Mouse (Mus musculus) intestine, postnatal 0 days (tissue): ENCODE data around the gene Tmem200a. TPM values are rescaled to one million over a fixed set of nuclear protein-coding genes. Genes with fewer than 3 reads are reported as not detected.
A peak's percentile ranks its signal among the peaks of the same experiment; 100 is the strongest.

Experiments used
- ATAC-seq: fragments of 200-750 bp; cut with Nextera tagmentation; 2 replicates; pipeline ENCODE4 v1.8.0; 2017; ENCODE audit warnings: mild to moderate bottlenecking, moderate TSS enrichment, moderate library complexity
- H3K27ac ChIP-seq: fragments of 300-500 bp; sonication (generic); 2 replicates; pipeline ENCODE4 v1.5.1; 2014; ENCODE audit warnings: mild to moderate bottlenecking, low read depth, low read length, moderate library complexity
- H3K27me3 ChIP-seq: fragments of 300-500 bp; sonication (generic); replicated peaks from 2 replicates; pipeline ENCODE4 v1.6.1; 2014; ENCODE audit warnings: low read length, mixed read lengths; ENCODE audit not compliant: control insufficient read depth, insufficient read depth
- H3K36me3 ChIP-seq: fragments of 300-500 bp; sonication (generic); 2 replicates; pipeline ENCODE4 v1.6.1; 2014; ENCODE audit warnings: mild to moderate bottlenecking, moderate library complexity; ENCODE audit not compliant: control insufficient read depth, insufficient read depth
- H3K4me1 ChIP-seq: fragments of 300-500 bp; sonication (generic); replicated peaks from 2 replicates; pipeline ENCODE4 v1.6.1; 2014; ENCODE audit warnings: antibody characterized with exemption, low read length, mixed read lengths; ENCODE audit not compliant: control insufficient read depth, insufficient read depth
- H3K4me2 ChIP-seq: fragments of 300-500 bp; sonication (generic); replicated peaks from 2 replicates; pipeline ENCODE4 v1.6.1; 2014; ENCODE audit warnings: low read depth, mild to moderate bottlenecking, moderate library complexity
- H3K4me3 ChIP-seq: fragments of 300-500 bp; sonication (generic); 2 replicates; pipeline ENCODE4 v1.5.1; 2014; ENCODE audit warnings: low read depth, low read length
- H3K9ac ChIP-seq: fragments of 300-500 bp; sonication (generic); 2 replicates; pipeline ENCODE4 v1.6.1; 2014; ENCODE audit warnings: mild to moderate bottlenecking, low read depth, low read length
- H3K9me3 ChIP-seq: fragments of 300-500 bp; sonication (generic); 2 replicates; pipeline ENCODE4 v1.6.1; 2016; ENCODE audit warnings: mixed run types; ENCODE audit not compliant: control insufficient read depth
- CTCF ChIP-seq: sonication (generic); IDR thresholded peaks from 2 replicates; pipeline ENCODE4 v1.5.1; 2016; ENCODE audit warnings: low read depth, mild to moderate bottlenecking, control low read depth, antibody characterized with exemption, moderate library complexity
- WGBS: fragments of 180-500 bp; shearing (Covaris S2); extraction: QIAGEN DNeasy Blood & Tissue Kit; methylation state at CpG from one replicate; pipeline ENCODE4 v1.1.7; 2014; 5-methylcytosine and 5-hydroxymethylcytosine counted together
- polyA plus RNA-seq: library from polyadenylated mRNA; unstranded; fragments of >200 nt; fragmentation: Nextera tagmentation; extraction: Ambion mirVana; gene quantifications from 2 replicates; pipeline ENCODE4 v1.2.1, GENCODE M21; 2015

Tmem200a gene
- polyA plus RNA-seq, 1 experiment from 2014 or later: 2.9 TPM

DNA sequence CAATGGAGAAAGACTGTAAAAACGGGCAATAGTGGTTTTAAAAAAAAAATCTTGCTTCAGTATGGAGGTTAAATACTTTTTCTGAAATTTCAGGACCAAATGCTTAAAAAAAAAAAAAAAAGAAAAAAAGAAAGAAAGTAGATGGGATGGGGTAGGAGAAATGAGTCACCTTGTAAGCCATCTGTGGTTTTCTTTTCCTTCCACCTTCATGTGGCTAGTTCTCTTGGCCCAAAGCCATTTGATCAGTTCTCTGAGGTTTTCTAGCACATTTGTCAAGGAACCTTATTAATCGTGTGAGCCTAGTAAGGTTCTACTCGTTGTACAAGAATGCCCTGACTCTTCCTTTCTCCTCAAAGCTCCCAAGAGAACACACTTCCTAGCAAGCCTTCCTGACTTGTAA is 826 bp upstream of the Tmem200a start:
- TF ChIP-seq CTCF: no peak
- ATAC-seq: no peak
- no peak overlapping the region for H3K27ac ChIP-seq
- 76% methylated on average over 3 of the region's 3 CpGs for WGBS
- H3K9ac ChIP-seq: no peak overlapping the region
- no peak overlapping the region for H3K4me3 ChIP-seq
- H3K4me2 ChIP-seq: no peak overlapping the region
- H3K36me3 ChIP-seq: no peaks in the 10 kb centered on the region
- H3K9me3 ChIP-seq: no peaks in the 10 kb centered on the region
- H3K27me3 ChIP-seq: peaks cover 15% of the 10 kb centered on the region
- no peaks in the 10 kb centered on the region for H3K4me1 ChIP-seq

DNA sequence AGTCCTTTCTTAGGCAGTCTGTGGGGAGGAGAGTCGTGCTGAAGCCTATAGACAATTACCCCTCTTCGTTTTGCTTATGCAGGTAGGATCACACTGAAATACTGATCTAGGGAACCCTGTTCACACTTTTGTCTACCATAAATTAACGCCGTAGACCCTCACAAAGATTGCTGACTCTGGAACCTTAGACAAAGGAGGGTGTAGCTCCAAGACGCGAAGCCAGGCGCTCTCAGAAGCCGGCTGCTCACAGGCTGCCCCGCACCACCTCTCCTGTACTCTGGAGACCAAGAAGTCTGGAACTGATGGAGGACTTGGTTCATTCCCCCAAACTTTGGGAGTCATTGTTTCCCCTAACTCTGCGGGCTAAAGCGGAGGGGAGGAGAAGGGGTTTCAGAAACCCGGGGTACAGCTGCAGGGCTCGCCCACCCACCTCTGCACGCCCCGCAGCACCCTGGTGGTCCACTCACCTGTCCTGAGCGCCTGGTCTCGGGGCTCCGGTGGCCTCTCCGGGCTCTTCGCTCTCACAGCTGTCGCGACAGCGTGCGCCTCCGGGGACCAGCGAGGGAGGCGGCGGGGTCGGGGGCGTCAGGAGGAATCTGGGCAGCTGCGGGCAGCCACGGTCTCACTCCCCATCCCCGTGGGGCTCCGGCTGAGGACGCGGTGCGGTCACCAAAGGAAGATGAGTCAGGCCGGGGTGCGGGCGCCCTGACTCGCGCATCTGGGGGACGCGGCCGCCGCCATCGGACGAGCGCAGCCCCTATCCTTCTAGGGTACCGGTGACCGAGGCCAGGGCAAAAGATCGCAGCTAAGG is 976 bp downstream of the Tmem200a start, which contains the start of gene Gm9767:
Gm9767 (plus strand) TSS at position 585 of the 811 bp plus-strand sequence.
- Histone ChIP-seq H3K4me1 (no peaks in the 10 kb centered on the region), H3K27me3 (peaks cover 15% of the 10 kb centered on the region), H3K9me3 (no peaks in the 10 kb centered on the region), H3K9ac (peak within 1 kb of the TSS; percentile 31; the same call in 1 of the 2 replicates), H3K36me3 (no peaks in the 10 kb centered on the region), H3K27ac (no peak within 1 kb of the TSS), H3K4me2 (peak within 1 kb of the TSS; percentile 95), H3K4me3 (peak within 1 kb of the TSS; percentile 58)
- 2% methylated on average over 50 of the region's 52 CpGs for WGBS
- no peak for TF ChIP-seq CTCF
- ATAC-seq: peak; percentile 28; the same call in 1 of the 2 replicates

DNA sequence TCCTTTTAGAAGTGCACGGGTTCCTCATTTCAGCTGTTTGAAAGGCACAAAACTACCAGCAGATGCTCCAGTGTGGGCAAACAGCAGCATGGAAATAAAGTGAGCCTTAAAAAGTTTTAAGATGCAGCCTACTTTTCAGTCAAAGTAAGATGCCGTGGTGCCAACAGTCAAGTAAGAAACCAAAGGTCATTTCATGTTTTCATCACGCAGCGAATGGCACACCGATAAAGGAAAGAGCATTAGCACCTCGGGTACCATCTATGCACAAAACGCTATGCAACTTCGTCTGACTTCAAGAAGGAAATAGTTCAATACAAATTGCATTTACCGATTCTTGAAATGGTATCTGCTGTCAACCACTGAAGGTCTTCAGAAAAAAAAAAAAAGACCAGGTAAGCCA is 1.9 kb downstream of the Tmem200a start:
- Histone ChIP-seq H3K27ac (no peak overlapping the region), H3K4me1 (no peaks in the 10 kb centered on the region), H3K9me3 (no peaks in the 10 kb centered on the region), H3K9ac (no peak overlapping the region), H3K27me3 (peaks cover 15% of the 10 kb centered on the region), H3K4me3 (no peak overlapping the region), H3K36me3 (no peaks in the 10 kb centered on the region), H3K4me2 (no peak overlapping the region)
- no peak for ATAC-seq
- 86% methylated on average over 9 of the region's 9 CpGs for WGBS
- TF ChIP-seq CTCF: no peak

DNA sequence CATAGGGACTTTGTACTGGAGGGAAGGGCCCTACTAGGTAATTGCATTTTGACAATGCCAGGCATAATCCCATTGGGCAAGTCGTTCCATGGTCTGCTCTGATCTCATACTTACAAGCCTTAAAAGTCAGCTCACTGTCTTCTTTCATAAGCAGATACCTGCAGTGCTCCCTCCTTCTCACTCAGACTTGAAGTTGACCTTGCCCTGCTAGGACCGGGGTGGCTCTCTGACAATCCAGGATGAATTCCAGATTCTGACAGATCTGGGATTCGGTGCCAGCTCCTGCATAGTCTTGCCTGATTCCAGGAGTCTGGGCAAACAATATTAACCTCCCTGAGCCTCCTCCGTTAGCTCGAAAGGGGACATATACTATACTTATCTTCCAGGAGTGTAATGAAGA is 6.9 kb downstream of the Tmem200a start:
- no peaks in the 10 kb centered on the region for H3K27me3 ChIP-seq
- no peak for TF ChIP-seq CTCF
- H3K9ac ChIP-seq: no peak overlapping the region
- no peak for ATAC-seq
- no peak overlapping the region for H3K27ac ChIP-seq
- H3K4me1 ChIP-seq: no peaks in the 10 kb centered on the region
- no peak overlapping the region for H3K4me2 ChIP-seq
- H3K9me3 ChIP-seq: no peaks in the 10 kb centered on the region
- H3K36me3 ChIP-seq: no peaks in the 10 kb centered on the region
- 75% methylated on average over 5 of the region's 5 CpGs for WGBS
- H3K4me3 ChIP-seq: no peak overlapping the region

DNA sequence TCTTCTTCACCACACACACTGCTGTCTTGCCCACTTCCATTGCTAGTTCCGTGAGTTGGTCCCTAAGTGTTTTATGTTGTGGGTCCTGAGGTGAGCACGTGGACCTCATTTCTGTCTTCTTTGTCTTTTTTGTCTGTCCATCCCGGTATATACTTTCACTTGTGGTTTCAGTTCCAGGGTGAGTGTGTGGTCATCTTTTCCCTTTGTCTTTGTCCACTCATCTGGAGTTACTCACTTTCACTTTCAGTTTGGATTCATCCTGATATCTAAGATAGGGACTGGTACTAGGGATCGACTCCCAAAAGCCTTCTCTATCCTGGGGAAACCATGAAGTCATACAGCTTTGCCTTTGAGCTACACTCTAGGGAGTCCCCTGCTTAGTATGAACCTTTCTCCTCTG is 15.8 kb downstream of the Tmem200a start:
- no peaks in the 10 kb centered on the region for H3K9me3 ChIP-seq

DNA sequence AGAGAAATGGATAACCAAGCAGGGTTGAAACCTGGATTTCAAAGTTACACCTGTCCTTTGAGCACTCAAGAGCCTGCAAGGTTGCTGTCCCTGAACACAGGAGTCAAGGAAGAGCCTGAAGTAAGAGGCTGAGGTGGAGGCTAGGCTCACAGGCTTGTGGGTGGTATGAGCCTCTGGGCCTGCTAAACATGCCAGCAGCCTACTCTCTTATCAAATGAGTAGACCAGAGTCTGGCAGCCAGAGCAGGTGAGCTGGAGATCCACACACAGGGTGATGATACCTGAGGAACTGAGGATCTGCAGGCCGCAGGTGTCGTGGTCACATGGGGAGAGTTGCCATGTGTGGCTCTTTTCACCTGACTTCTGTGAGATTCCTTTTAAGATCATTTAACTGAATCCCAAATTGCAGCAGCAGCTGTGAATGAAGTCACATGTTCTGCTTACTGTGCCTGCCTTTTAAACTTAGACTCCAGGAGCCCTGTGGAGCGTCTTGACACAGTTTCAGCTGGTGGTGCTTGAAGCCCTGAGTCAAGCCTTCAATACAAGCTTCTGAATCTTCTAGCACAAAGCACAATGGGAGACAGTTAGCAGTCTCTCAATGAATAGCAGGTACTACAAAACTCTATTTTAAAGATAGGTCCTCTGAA is 19.1 kb downstream of the Tmem200a start:
- 87% methylated on average over 3 of the region's 3 CpGs for WGBS
- Histone ChIP-seq H3K9me3 (no peaks in the 10 kb centered on the region), H3K9ac (no peak overlapping the region), H3K4me1 (no peaks in the 10 kb centered on the region), H3K27ac (no peak overlapping the region), H3K36me3 (no peaks in the 10 kb centered on the region), H3K27me3 (no peaks in the 10 kb centered on the region), H3K4me3 (no peak overlapping the region), H3K4me2 (no peak overlapping the region)
- TF ChIP-seq CTCF: no peak
- ATAC-seq: no peak

More for the DNA sequence above, 15.8 kb downstream of the Tmem200a start:
- Histone ChIP-seq H3K27me3 (no peaks in the 10 kb centered on the region), H3K4me3 (no peak overlapping the region), H3K36me3 (no peaks in the 10 kb centered on the region), H3K4me2 (no peak overlapping the region), H3K9ac (no peak overlapping the region), H3K4me1 (no peaks in the 10 kb centered on the region), H3K27ac (no peak overlapping the region)
- WGBS: 88% methylated on average over 4 of the region's 4 CpGs
- ATAC-seq: no peak
- TF ChIP-seq CTCF: no peak
